Comparison of ENCODE assay signal across 7 mouse cellular contexts in genomic region chr11:94978178-94978915, GRCm38 (mm10). TPM values are rescaled to one million over a fixed set of nuclear protein-coding genes. Genes with fewer than 3 reads are reported as not detected.
DNase-seq lines count a peak whose midpoint lies in the region; ATAC-seq and TF ChIP-seq lines count a peak whose summit lies in the region.

No protein-coding gene starts in this region.

- peak overlapping the region; percentile 55; the same call in 1 of the 2 replicates for H3K9ac ChIP-seq in forebrain, embryonic 11.5 days (ENCODE audit: low read length)
- no peak overlapping the region for H3K9ac ChIP-seq in intestine, embryonic 14.5 days (ENCODE audit: low read length)
- H3K9ac ChIP-seq in midbrain, postnatal 0 days (replicated peaks; ENCODE audit: low read length, poor library complexity, severe bottlenecking), result peak overlapping the region; percentile 15; the same call in 1 of the 2 replicates

- peak overlapping the region; percentile 90 for H3K27ac ChIP-seq in layer of hippocampus, adult 2 months
- H3K27ac ChIP-seq in forebrain, embryonic 11.5 days (ENCODE audit: low read depth, low read length), result peak overlapping the region; percentile 76; the same call in 1 of the 2 replicates
- no peak overlapping the region for H3K27ac ChIP-seq in intestine, embryonic 14.5 days (ENCODE audit: low read depth)
- peak overlapping the region; percentile 77 for H3K27ac ChIP-seq in midbrain, postnatal 0 days (ENCODE audit: low read depth, low read length)

- H3K27me3 ChIP-seq in forebrain, embryonic 11.5 days (ENCODE audit: control insufficient read depth, insufficient read depth, low read length), result no peaks in the 10 kb centered on the region
- no peaks in the 10 kb centered on the region for H3K27me3 ChIP-seq in intestine, embryonic 14.5 days (replicated peaks; ENCODE audit: control insufficient read depth, insufficient read depth, low read length)
- no peaks in the 10 kb centered on the region for H3K27me3 ChIP-seq in midbrain, postnatal 0 days (ENCODE audit: insufficient read depth, low read length)

- no peak for TF ChIP-seq CTCF in layer of hippocampus, adult 2 months (conservative IDR thresholded peaks at IDR 0.05)
- no peak for TF ChIP-seq CTCF in midbrain, postnatal 0 days (IDR thresholded peaks at IDR 0.05)

- H3K4me1 ChIP-seq in forebrain, embryonic 11.5 days (replicated peaks; ENCODE audit: control insufficient read depth, insufficient read depth, low read length), result no peaks in the 10 kb centered on the region
- peaks cover 4% of the 10 kb centered on the region; the same call in 1 of the 2 replicates for H3K4me1 ChIP-seq in intestine, embryonic 14.5 days (replicated peaks; ENCODE audit: control insufficient read depth, insufficient read depth, low read length)
- 0 out of 2 replicates have a peak, but pooled peaks cover 5% of the 10 kb centered on the region for H3K4me1 ChIP-seq in midbrain, postnatal 0 days (ENCODE audit: insufficient read depth, low read length)

- no peak for DNase-seq in layer of hippocampus, adult 2 months (ENCODE audit: low spot score in 2 of 2)
- DNase-seq in layer of hippocampus, adult 18-20 months (ENCODE audit: low spot score in 2 of 2), result no peak
- no peak for DNase-seq in forebrain, embryonic 11.5 days (ENCODE audit: low spot score)
- no peak for DNase-seq in intestine, embryonic 14.5 days (ENCODE audit: low spot score)
- DNase-seq in midbrain, postnatal 0 days (ENCODE audit: low spot score), result no peak
- DNase-seq in spleen, postnatal 10 days (ENCODE audit: low spot score in 2 of 2), result no peak
- no peak for DNase-seq in ovary, postnatal 10 days (ENCODE audit: low spot score)

- H3K36me3 ChIP-seq in forebrain, embryonic 11.5 days (ENCODE audit: control insufficient read depth, insufficient read depth, low read length), result no peaks in the 10 kb centered on the region
- no peaks in the 10 kb centered on the region for H3K36me3 ChIP-seq in intestine, embryonic 14.5 days (ENCODE audit: control insufficient read depth, insufficient read depth, low read length)
- H3K36me3 ChIP-seq in midbrain, postnatal 0 days (ENCODE audit: insufficient read depth, low read length), result no peaks in the 10 kb centered on the region

- H3K4me3 ChIP-seq in layer of hippocampus, adult 2 months, result peak overlapping the region; percentile 52
- H3K4me3 ChIP-seq in forebrain, embryonic 11.5 days (ENCODE audit: low read depth, low read length), result peak overlapping the region; percentile 21
- H3K4me3 ChIP-seq in intestine, embryonic 14.5 days (ENCODE audit: low read depth, low read length), result no peak overlapping the region
- peak overlapping the region; percentile 19; the same call in 1 of the 2 replicates for H3K4me3 ChIP-seq in midbrain, postnatal 0 days (ENCODE audit: low read depth, low read length)

- H3K4me2 ChIP-seq in forebrain, embryonic 11.5 days (ENCODE audit: low read depth, low read length, severe bottlenecking), result peak overlapping the region; percentile 38; the same call in 1 of the 2 replicates
- H3K4me2 ChIP-seq in intestine, embryonic 14.5 days (ENCODE audit: low read length), result peak overlapping the region; percentile 52
- peak overlapping the region; percentile 35 for H3K4me2 ChIP-seq in midbrain, postnatal 0 days (ENCODE audit: low read depth, low read length, poor library complexity, severe bottlenecking)

- WGBS in forebrain, embryonic 11.5 days, result 49% methylated on average over 9 of the region's 9 CpGs
- WGBS in intestine, embryonic 14.5 days, result 44% methylated on average over 9 of the region's 9 CpGs
- WGBS in midbrain, postnatal 0 days, result 32% methylated on average over 9 of the region's 9 CpGs

- peak; percentile 82 for ATAC-seq in forebrain, embryonic 11.5 days (replicated peaks; ENCODE audit: low FRiP score)
- ATAC-seq in intestine, embryonic 14.5 days (replicated peaks; ENCODE audit: low FRiP score, low TSS enrichment, low read depth), result no peak
- ATAC-seq in midbrain, postnatal 0 days (ENCODE audit: low FRiP score), result peak; percentile 44

- no peaks in the 10 kb centered on the region for H3K9me3 ChIP-seq in forebrain, embryonic 11.5 days (ENCODE audit: control insufficient read depth, low read length)
- no peaks in the 10 kb centered on the region for H3K9me3 ChIP-seq in intestine, embryonic 14.5 days (ENCODE audit: control insufficient read depth, low read length)
- no peaks in the 10 kb centered on the region for H3K9me3 ChIP-seq in midbrain, postnatal 0 days (ENCODE audit: low read length)

RNA-seq across cellular contexts. Expression of gene Sgca, which starts 2.2 kb away (rescaled TPM):
- under 1 TPM in 1 of 2 experiments, not detected in 1; 0.44 TPM for total RNA-seq in layer of hippocampus, adult 2 months (2021)
- total RNA-seq in layer of hippocampus, adult 18-20 months (2021), result under 1 TPM in 1 of 2 experiments, not detected in 1; 0.27 TPM
- polyA plus RNA-seq in forebrain, embryonic 11.5 days (2014; fragmentation: Nextera tagmentation; extraction: Ambion mirVana), result not detected in 2 replicates
- 0.22 TPM in 1 of 2 replicates, not detected in the other for polyA plus RNA-seq in intestine, embryonic 14.5 days (2014; fragmentation: Nextera tagmentation; extraction: Ambion mirVana)
- not detected in 2 replicates for total RNA-seq in midbrain, postnatal 0 days (2014; rRNA removed)
- polyA plus RNA-seq in midbrain, postnatal 0 days (2015; fragmentation: Nextera tagmentation; extraction: Ambion mirVana), result 0.29 and 0.39 TPM in 2 replicates

RNA-seq across cellular contexts. Expression of gene Hils1, which starts 11.0 kb away (rescaled TPM):
- total RNA-seq in layer of hippocampus, adult 2 months (2021), result not detected
- not detected for total RNA-seq in layer of hippocampus, adult 18-20 months (2021)
- polyA plus RNA-seq in forebrain, embryonic 11.5 days (2014; fragmentation: Nextera tagmentation; extraction: Ambion mirVana), result not detected in 2 replicates
- not detected in 2 replicates for polyA plus RNA-seq in intestine, embryonic 14.5 days (2014; fragmentation: Nextera tagmentation; extraction: Ambion mirVana)
- total RNA-seq in midbrain, postnatal 0 days (2014; rRNA removed), result not detected in 2 replicates
- polyA plus RNA-seq in midbrain, postnatal 0 days (2015; fragmentation: Nextera tagmentation; extraction: Ambion mirVana), result not detected in 2 replicates

RNA-seq across cellular contexts. Expression of gene Ppp1r9b, which starts 12.5 kb away (rescaled TPM):
- 100 to 1,000 TPM; 967 to 974 TPM for total RNA-seq in layer of hippocampus, adult 2 months (2021)
- total RNA-seq in layer of hippocampus, adult 18-20 months (2021), result 1,000 to 10,000 TPM in 1 of 2 experiments, 100 to 1,000 TPM in 1; 993 to 1,036 TPM
- polyA plus RNA-seq in forebrain, embryonic 11.5 days (2014; fragmentation: Nextera tagmentation; extraction: Ambion mirVana), result 17.2 and 18.6 TPM in 2 replicates
- 11.9 and 12.2 TPM in 2 replicates for polyA plus RNA-seq in intestine, embryonic 14.5 days (2014; fragmentation: Nextera tagmentation; extraction: Ambion mirVana)
- total RNA-seq in midbrain, postnatal 0 days (2014; rRNA removed), result 179 and 217 TPM in 2 replicates
- polyA plus RNA-seq in midbrain, postnatal 0 days (2015; fragmentation: Nextera tagmentation; extraction: Ambion mirVana), result 18.2 and 20.4 TPM in 2 replicates

RNA-seq across cellular contexts. Expression of gene Samd14, which starts 31.3 kb away (rescaled TPM):
- total RNA-seq in layer of hippocampus, adult 2 months (2021), result 10 to 100 TPM; 38.9 to 40.8 TPM
- total RNA-seq in layer of hippocampus, adult 18-20 months (2021), result 10 to 100 TPM; 38.2 to 42.8 TPM
- polyA plus RNA-seq in forebrain, embryonic 11.5 days (2014; fragmentation: Nextera tagmentation; extraction: Ambion mirVana), result 56.8 and 59.2 TPM in 2 replicates
- 20.3 and 22.1 TPM in 2 replicates for polyA plus RNA-seq in intestine, embryonic 14.5 days (2014; fragmentation: Nextera tagmentation; extraction: Ambion mirVana)
- total RNA-seq in midbrain, postnatal 0 days (2014; rRNA removed), result 221 and 243 TPM in 2 replicates
- polyA plus RNA-seq in midbrain, postnatal 0 days (2015; fragmentation: Nextera tagmentation; extraction: Ambion mirVana), result 158 and 161 TPM in 2 replicates

RNA-seq across cellular contexts. Expression of gene Col1a1, which starts 42.3 kb away (rescaled TPM):
- total RNA-seq in layer of hippocampus, adult 2 months (2021), result 10 to 100 TPM in 1 of 2 experiments, 1 to 10 TPM in 1; 9.6 to 14.0 TPM
- total RNA-seq in layer of hippocampus, adult 18-20 months (2021), result 1 to 10 TPM; 4.3 to 5.2 TPM
- 163 and 164 TPM in 2 replicates for polyA plus RNA-seq in forebrain, embryonic 11.5 days (2014; fragmentation: Nextera tagmentation; extraction: Ambion mirVana)
- polyA plus RNA-seq in intestine, embryonic 14.5 days (2014; fragmentation: Nextera tagmentation; extraction: Ambion mirVana), result 841 and 905 TPM in 2 replicates
- 44.7 and 50.3 TPM in 2 replicates for total RNA-seq in midbrain, postnatal 0 days (2014; rRNA removed)
- 65.4 and 67.5 TPM in 2 replicates for polyA plus RNA-seq in midbrain, postnatal 0 days (2015; fragmentation: Nextera tagmentation; extraction: Ambion mirVana)
